Mouse (Mus musculus) stomach, postnatal 0 days (tissue): Measurements from ENCODE around the gene Snd1.

Experiments
- CTCF ChIP-seq: IDR thresholded peaks from 2 replicates; pipeline ENCODE4 v1.5.1; 2016; ENCODE audit warnings: antibody characterized with exemption, low read depth, mild to moderate bottlenecking, moderate library complexity
- EP300 ChIP-seq: optimal IDR thresholded peaks from 2 replicates; pipeline ENCODE3; 2016; ENCODE audit warnings: antibody characterized with exemption

GRCm38 (mm10) chr6:28514830-28515350 is 40.0 kb downstream of the Snd1 start:
- TF ChIP-seq CTCF (no peak), EP300 (no peak)
